Mouse (Mus musculus): Measurements from ENCODE around the gene Cyp4f16. TPM values are rescaled to one million over a fixed set of nuclear protein-coding genes. Genes with fewer than 3 reads are reported as not detected.
A peak's percentile ranks its signal among the peaks of the same experiment; 100 is the strongest.
"Not testable (repeated sequence)": the region's sequence is repeated elsewhere in the genome, so short reads cannot be mapped to it uniquely, and the experiment has no call there.

The Cyp4f16 gene
- 19.3 and 19.7 TPM in 2 replicates for polyA plus RNA-seq (2016; fragmentation: Nextera tagmentation; extraction: Ambion mirVana)

- H3K36me3 ChIP-seq (replicated peaks); H3K27ac ChIP-seq; H3K4me1 ChIP-seq; H3K9me3 ChIP-seq; H3K27me3 ChIP-seq: not testable (repeated sequence)
- peak; percentile 93 for ATAC-seq (ENCODE audit: low FRiP score)
- Histone ChIP-seq H3K9ac (peak within 1 kb of the TSS; percentile 53), H3K4me3 (replicated peaks) (peak within 1 kb of the TSS; percentile 41), H3K4me2 (peak within 1 kb of the TSS; percentile 61)
- WGBS: 15% methylated on average over 5 of the region's 5 CpGs
Measured at GRCm38 (mm10) chr17:32536051-32536866, at the start of gene Cyp4f16. TSS of gene Cyp4f16 (plus strand) at chr17:32536558.

- peak; percentile 81 for ATAC-seq (ENCODE audit: low FRiP score)
- H3K9ac ChIP-seq: peak overlapping the region; percentile 51
- H3K4me1 ChIP-seq: 0 out of 2 replicates have a peak, but pooled peaks cover 4% of the 10 kb centered on the region
- WGBS: 7% methylated on average over 30 of the region's 30 CpGs
- peak overlapping the region; percentile 54 for H3K4me2 ChIP-seq
- no peak overlapping the region for H3K27ac ChIP-seq
- H3K9me3 ChIP-seq: no peaks in the 10 kb centered on the region
- H3K27me3 ChIP-seq: peaks cover 26% of the 10 kb centered on the region
- H3K4me3 ChIP-seq (replicated peaks): peak overlapping the region; percentile 33
- no peaks in the 10 kb centered on the region for H3K36me3 ChIP-seq (replicated peaks)
Measured at GRCm38 (mm10) chr17:32492349-32492980, 43.9 kb upstream of the Cyp4f16 start.

- 73% methylated on average over 1 of the region's 1 CpGs for WGBS
- Histone ChIP-seq H3K9ac (no peak overlapping the region), H3K9me3 (no peaks in the 10 kb centered on the region), H3K4me1 (0 out of 2 replicates have a peak, but pooled peaks cover 4% of the 10 kb centered on the region), H3K27ac (no peak overlapping the region), H3K4me3 (replicated peaks) (no peak overlapping the region), H3K27me3 (peaks cover 23% of the 10 kb centered on the region), H3K4me2 (no peak overlapping the region), H3K36me3 (replicated peaks) (no peaks in the 10 kb centered on the region)
- ATAC-seq (ENCODE audit: low FRiP score): peak; percentile 33; the same call in 1 of the 2 replicates
Measured at GRCm38 (mm10) chr17:32494601-32495000, 41.8 kb upstream of the Cyp4f16 start.

- H3K27me3 ChIP-seq; H3K4me2 ChIP-seq; ATAC-seq (ENCODE audit: low FRiP score); H3K4me1 ChIP-seq; H3K9ac ChIP-seq; H3K9me3 ChIP-seq; H3K4me3 ChIP-seq (replicated peaks); H3K36me3 ChIP-seq (replicated peaks); H3K27ac ChIP-seq: not testable (repeated sequence)
- WGBS: 89% methylated on average over 4 of the region's 4 CpGs
Measured at GRCm38 (mm10) chr17:32500511-32500910, 35.8 kb upstream of the Cyp4f16 start.

GRCm38 (mm10) chr17:32501051-32501450 lies 35.3 kb upstream of the Cyp4f16 start:
- H3K27me3 ChIP-seq: no peaks in the 10 kb centered on the region
- 76% methylated on average over 3 of the region's 3 CpGs for WGBS
- H3K9ac ChIP-seq: no peak overlapping the region
- no peak overlapping the region for H3K27ac ChIP-seq
- no peaks in the 10 kb centered on the region for H3K9me3 ChIP-seq
- peaks cover 9% of the 10 kb centered on the region for H3K4me1 ChIP-seq
- ATAC-seq (ENCODE audit: low FRiP score): no peak
- H3K4me2 ChIP-seq: no peak overlapping the region
- no peaks in the 10 kb centered on the region for H3K36me3 ChIP-seq (replicated peaks)
- no peak overlapping the region for H3K4me3 ChIP-seq (replicated peaks)

- 83% methylated on average over 2 of the region's 2 CpGs for WGBS
Measured at GRCm38 (mm10) chr17:32503111-32503510, 33.2 kb upstream of the Cyp4f16 start.

GRCm38 (mm10) chr17:32505851-32506728 lies 30.3 kb upstream of the Cyp4f16 start, which contains the start of gene Cyp4f17:
TSS of gene Cyp4f17 (plus strand) at chr17:32506050.
- peak; percentile 92 for ATAC-seq (ENCODE audit: low FRiP score)
- Histone ChIP-seq H3K4me1 (peaks cover 18% of the 10 kb centered on the region), H3K4me3 (replicated peaks) (peak within 1 kb of the TSS; percentile 41), H3K9me3 (no peaks in the 10 kb centered on the region), H3K36me3 (replicated peaks) (no peaks in the 10 kb centered on the region; the same call in 1 of the 2 replicates), H3K27ac (peak within 1 kb of the TSS; percentile 83), H3K9ac (peak within 1 kb of the TSS; percentile 63), H3K27me3 (no peaks in the 10 kb centered on the region), H3K4me2 (peak within 1 kb of the TSS; percentile 78)
- WGBS: under 1% methylated on average over 30 of the region's 30 CpGs

More at GRCm38 (mm10) chr17:32503111-32503510, 33.2 kb upstream of the Cyp4f16 start:
- Histone ChIP-seq H3K27ac (no peak overlapping the region), H3K4me3 (replicated peaks) (no peak overlapping the region), H3K27me3 (no peaks in the 10 kb centered on the region), H3K9me3 (no peaks in the 10 kb centered on the region), H3K9ac (no peak overlapping the region), H3K36me3 (replicated peaks) (no peaks in the 10 kb centered on the region), H3K4me1 (peaks cover 18% of the 10 kb centered on the region), H3K4me2 (no peak overlapping the region)
- ATAC-seq (ENCODE audit: low FRiP score): no peak

GRCm38 (mm10) chr17:32506729-32507245 lies 29.6 kb upstream of the Cyp4f16 start:
- Histone ChIP-seq H3K4me1 (peaks cover 18% of the 10 kb centered on the region), H3K36me3 (replicated peaks) (no peaks in the 10 kb centered on the region; the same call in 1 of the 2 replicates), H3K4me3 (replicated peaks) (peak overlapping the region; percentile 41), H3K9ac (peak overlapping the region; percentile 63), H3K4me2 (peak overlapping the region; percentile 78), H3K27me3 (no peaks in the 10 kb centered on the region), H3K27ac (peak overlapping the region; percentile 83), H3K9me3 (no peaks in the 10 kb centered on the region)
- peak; percentile 48 for ATAC-seq (ENCODE audit: low FRiP score)
- 33% methylated on average over 9 of the region's 9 CpGs for WGBS

GRCm38 (mm10) chr17:32516126-32516525 lies 20.2 kb upstream of the Cyp4f16 start:
- Histone ChIP-seq H3K4me3 (replicated peaks) (no peak overlapping the region), H3K9ac (no peak overlapping the region), H3K27ac (no peak overlapping the region), H3K36me3 (replicated peaks) (no peaks in the 10 kb centered on the region), H3K4me2 (no peak overlapping the region), H3K4me1 (no peaks in the 10 kb centered on the region), H3K9me3 (no peaks in the 10 kb centered on the region), H3K27me3 (no peaks in the 10 kb centered on the region)
- no peak for ATAC-seq (ENCODE audit: low FRiP score)
- WGBS: 72% methylated on average over 5 of the region's 5 CpGs

GRCm38 (mm10) chr17:32521981-32522380 lies 14.4 kb upstream of the Cyp4f16 start:
- H3K4me1 ChIP-seq: no peaks in the 10 kb centered on the region
- H3K4me3 ChIP-seq (replicated peaks): no peak overlapping the region
- H3K27ac ChIP-seq: no peak overlapping the region
- H3K9ac ChIP-seq: no peak overlapping the region
- 88% methylated on average over 5 of the region's 5 CpGs for WGBS
- H3K27me3 ChIP-seq: no peaks in the 10 kb centered on the region
- ATAC-seq (ENCODE audit: low FRiP score): no peak
- no peak overlapping the region for H3K4me2 ChIP-seq
- no peaks in the 10 kb centered on the region for H3K9me3 ChIP-seq
- peaks cover 5% of the 10 kb centered on the region; the same call in 1 of the 2 replicates for H3K36me3 ChIP-seq (replicated peaks)

- H3K9ac ChIP-seq: no peak overlapping the region
- no peaks in the 10 kb centered on the region for H3K27me3 ChIP-seq
- H3K4me1 ChIP-seq: no peaks in the 10 kb centered on the region
- H3K36me3 ChIP-seq (replicated peaks): peaks cover 5% of the 10 kb centered on the region; the same call in 1 of the 2 replicates
- no peak for ATAC-seq (ENCODE audit: low FRiP score)
- no peak overlapping the region for H3K27ac ChIP-seq
- no peaks in the 10 kb centered on the region for H3K9me3 ChIP-seq
- WGBS: 84% methylated on average over 4 of the region's 4 CpGs
- H3K4me3 ChIP-seq (replicated peaks): no peak overlapping the region
- H3K4me2 ChIP-seq: no peak overlapping the region
Measured at GRCm38 (mm10) chr17:32522386-32522785, 14.0 kb upstream of the Cyp4f16 start.

Data from forebrain, embryonic 12.5 days (tissue).